Mouse (Mus musculus) stomach, embryonic 16.5 days (tissue): ENCODE data around the gene Atxn7l3. TPM values are rescaled to one million over a fixed set of nuclear protein-coding genes. Genes with fewer than 3 reads are reported as not detected.
A peak's percentile ranks its signal among the peaks of the same experiment; 100 is the strongest.

Experiments used
- ATAC-seq: fragments of 200-750 bp; cut with Nextera tagmentation; 2 replicates; pipeline ENCODE4 v1.8.0; 2017; ENCODE audit warnings: moderate number of reproducible peaks, moderate TSS enrichment; ENCODE audit not compliant: insufficient read depth, low FRiP score
- H3K27ac ChIP-seq: fragments of 300-500 bp; sonication (generic); 2 replicates; pipeline ENCODE4 v1.5.1; 2014; ENCODE audit warnings: low read length
- H3K27me3 ChIP-seq: fragments of 300-500 bp; sonication (generic); 2 replicates; pipeline ENCODE4 v1.6.1; 2014; ENCODE audit warnings: low read length, control low read depth, mixed read lengths; ENCODE audit not compliant: control insufficient read depth, insufficient read depth
- H3K36me3 ChIP-seq: fragments of 300-500 bp; sonication (generic); 2 replicates; pipeline ENCODE4 v1.6.1; 2014; ENCODE audit warnings: low read length; ENCODE audit not compliant: control insufficient read depth, insufficient read depth
- H3K4me1 ChIP-seq: fragments of 300-500 bp; sonication (generic); 2 replicates; pipeline ENCODE4 v1.6.1; 2014; ENCODE audit warnings: low read length, control low read depth, mixed read lengths; ENCODE audit not compliant: control insufficient read depth, insufficient read depth
- H3K4me2 ChIP-seq: fragments of 300-500 bp; sonication (generic); 2 replicates; pipeline ENCODE4 v1.6.1; 2014; ENCODE audit warnings: low read depth, low read length, mixed read lengths
- H3K4me3 ChIP-seq: fragments of 300-500 bp; sonication (generic); replicated peaks from 2 replicates; pipeline ENCODE4 v1.5.1; 2014; ENCODE audit warnings: mild to moderate bottlenecking, low read length
- H3K9ac ChIP-seq: fragments of 300-500 bp; sonication (generic); 2 replicates; pipeline ENCODE4 v1.6.1; 2014; ENCODE audit warnings: low read length
- H3K9me3 ChIP-seq: fragments of 300-500 bp; sonication (generic); replicated peaks from 2 replicates; pipeline ENCODE4 v1.6.1; 2016; ENCODE audit warnings: low read length, control low read depth; ENCODE audit not compliant: control insufficient read depth
- WGBS: fragments of 180-500 bp; shearing (Covaris S2); extraction: QIAGEN DNeasy Blood & Tissue Kit; methylation state at CpG from one replicate; pipeline ENCODE4 v1.1.7; 2014; 5-methylcytosine and 5-hydroxymethylcytosine counted together
- polyA plus RNA-seq: library from polyadenylated mRNA; unstranded; fragments of >200 nt; fragmentation: Nextera tagmentation; extraction: Ambion mirVana; gene quantifications from 2 replicates; pipeline ENCODE4 v1.2.1, GENCODE M21; 2015

Atxn7l3 gene
- polyA plus RNA-seq, 1 experiment from 2014 or later: 12.2 TPM

DNA sequence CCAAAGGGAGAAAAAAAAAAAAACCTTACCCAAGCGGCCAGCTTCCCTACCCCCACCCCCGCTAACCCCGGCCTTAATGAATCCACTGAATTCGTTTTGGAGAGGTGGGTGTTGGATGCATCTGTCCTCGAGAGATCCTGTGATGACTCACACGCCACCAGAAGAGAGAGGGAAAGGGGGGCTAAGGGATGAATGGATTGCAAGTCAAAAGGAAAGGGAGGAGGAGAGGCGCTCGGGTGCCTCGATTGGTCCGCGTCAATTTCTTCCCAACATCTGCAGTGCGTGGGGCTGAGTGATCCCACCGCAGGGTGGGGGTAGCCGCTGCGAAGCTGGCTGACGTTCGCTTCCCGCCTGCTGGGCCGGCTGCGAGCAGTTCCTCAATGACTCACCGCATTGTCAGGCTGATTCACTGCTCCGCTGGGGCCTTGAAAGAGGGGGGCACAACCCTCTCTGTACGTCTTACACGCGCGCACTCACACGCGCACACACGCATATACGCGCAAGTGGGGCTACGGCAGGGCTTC is 51.4 kb downstream of the Atxn7l3 start:
- Histone ChIP-seq H3K27ac (peak overlapping the region; percentile 92), H3K4me3 (peak overlapping the region; percentile 34), H3K9me3 (0 out of 2 replicates have a peak, but pooled peaks cover 3% of the 10 kb centered on the region), H3K4me2 (peak overlapping the region; percentile 83), H3K27me3 (no peaks in the 10 kb centered on the region), H3K36me3 (no peaks in the 10 kb centered on the region), H3K4me1 (peaks cover 27% of the 10 kb centered on the region), H3K9ac (peak overlapping the region; percentile 63)
- ATAC-seq: peak; percentile 90
- under 1% methylated on average over 32 of the region's 32 CpGs for WGBS

DNA sequence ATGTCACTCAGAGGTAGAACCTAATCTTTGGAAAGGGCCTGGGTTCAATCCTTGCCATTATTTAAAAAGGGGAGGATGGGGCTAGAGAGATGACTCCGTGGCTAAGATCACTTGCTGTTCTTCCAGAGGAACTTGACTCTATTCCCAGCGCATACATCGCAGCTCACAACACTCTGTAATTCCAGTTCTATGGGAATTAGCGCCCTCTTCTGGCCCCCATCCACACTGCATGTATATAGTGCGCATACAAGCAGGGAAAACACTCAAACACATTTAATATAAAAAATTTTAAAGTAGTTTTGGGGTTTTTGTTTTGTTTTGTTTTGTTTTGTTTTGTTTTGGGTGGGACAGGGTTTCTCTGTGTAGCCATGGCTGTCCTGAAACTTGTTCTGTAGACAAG is 54.6 kb downstream of the Atxn7l3 start:
- 56% methylated on average over 5 of the region's 5 CpGs for WGBS
- no peak for ATAC-seq

DNA sequence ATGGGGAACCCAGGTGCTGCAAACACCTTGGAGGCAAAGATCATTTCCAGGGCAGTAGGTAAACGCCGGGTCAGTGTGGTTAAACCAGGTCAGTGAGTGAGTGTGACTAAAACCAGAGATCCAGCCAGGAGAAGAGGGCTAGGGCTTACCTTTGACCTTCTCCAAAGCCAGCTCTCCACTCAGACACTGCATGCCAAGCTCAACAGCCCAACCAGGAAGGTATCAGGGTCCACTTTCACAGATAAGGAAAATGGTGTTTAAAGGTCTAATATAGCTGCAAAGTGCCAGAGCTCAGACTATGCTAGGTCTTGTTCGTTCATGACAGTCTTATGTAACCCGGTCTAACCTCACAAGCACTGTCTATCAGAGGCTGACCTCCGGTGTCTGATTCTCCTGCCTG is 55.2 kb downstream of the Atxn7l3 start:
- ATAC-seq: no peak
- H3K4me3 ChIP-seq: no peak overlapping the region
- no peaks in the 10 kb centered on the region for H3K27me3 ChIP-seq
- H3K4me2 ChIP-seq: no peak overlapping the region
- no peaks in the 10 kb centered on the region for H3K36me3 ChIP-seq
- H3K9ac ChIP-seq: no peak overlapping the region
- H3K4me1 ChIP-seq: peaks cover 20% of the 10 kb centered on the region
- 0 out of 2 replicates have a peak, but pooled peaks cover 3% of the 10 kb centered on the region for H3K9me3 ChIP-seq
- H3K27ac ChIP-seq: no peak overlapping the region
- 77% methylated on average over 5 of the region's 5 CpGs for WGBS

More for the DNA sequence above, 54.6 kb downstream of the Atxn7l3 start:
- Histone ChIP-seq H3K9ac (no peak overlapping the region), H3K4me1 (peaks cover 20% of the 10 kb centered on the region), H3K27ac (no peak overlapping the region), H3K9me3 (0 out of 2 replicates have a peak, but pooled peaks cover 3% of the 10 kb centered on the region), H3K27me3 (no peaks in the 10 kb centered on the region), H3K4me2 (no peak overlapping the region), H3K4me3 (no peak overlapping the region), H3K36me3 (no peaks in the 10 kb centered on the region)

DNA sequence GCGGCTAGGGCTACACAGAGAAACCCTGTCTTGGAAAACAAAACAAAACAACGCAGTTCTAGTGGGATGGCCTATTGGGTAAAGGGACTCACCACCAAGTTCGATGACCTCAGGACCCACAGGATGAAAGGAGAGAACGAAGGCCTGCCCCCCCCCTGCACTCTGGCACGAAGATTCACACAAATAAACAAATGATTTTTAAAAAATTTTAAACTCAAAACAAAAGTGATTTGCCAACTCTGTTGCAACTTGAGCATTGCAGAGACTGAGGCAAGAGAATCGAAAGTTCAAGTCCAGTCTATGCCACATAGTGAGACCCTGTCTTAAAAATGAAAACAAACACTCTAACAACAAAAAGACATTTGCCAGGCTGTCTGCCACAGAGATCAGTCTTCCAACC is 55.8 kb downstream of the Atxn7l3 start:
- Histone ChIP-seq H3K36me3 (no peaks in the 10 kb centered on the region), H3K27me3 (no peaks in the 10 kb centered on the region), H3K9me3 (0 out of 2 replicates have a peak, but pooled peaks cover 3% of the 10 kb centered on the region), H3K9ac (no peak overlapping the region), H3K4me2 (no peak overlapping the region), H3K4me3 (no peak overlapping the region), H3K4me1 (peaks cover 14% of the 10 kb centered on the region), H3K27ac (no peak overlapping the region)
- no peak for ATAC-seq
- 90% methylated on average over 6 of the region's 6 CpGs for WGBS

Other genes starting within 250 kb of the Atxn7l3 start
- 7.9 and 8.3 TPM in 2 replicates for gene Mpp2, start 208.1 kb downstream of the Atxn7l3 start, polyA plus RNA-seq
- 6.0 and 6.7 TPM in 2 replicates for gene Ppy, start 195.3 kb downstream of the Atxn7l3 start, polyA plus RNA-seq
- gene Pyy, start 188.8 kb downstream of the Atxn7l3 start, polyA plus RNA-seq: 40.5 and 56.0 TPM in 2 replicates
- gene Nags, start 151.1 kb downstream of the Atxn7l3 start, polyA plus RNA-seq: 3.2 and 4.2 TPM in 2 replicates
- 27.9 and 29.0 TPM in 2 replicates for gene Tmem101, start 140.2 kb downstream of the Atxn7l3 start, polyA plus RNA-seq
- 79.2 and 85.4 TPM in 2 replicates for gene Lsm12, start 111.3 kb downstream of the Atxn7l3 start, polyA plus RNA-seq
- gene G6pc3, start 107.0 kb downstream of the Atxn7l3 start, polyA plus RNA-seq: 28.0 and 28.7 TPM in 2 replicates
- 60.6 and 67.4 TPM in 2 replicates for gene Hdac5, start 66.5 kb downstream of the Atxn7l3 start, polyA plus RNA-seq
- gene BC030867, start 47.7 kb downstream of the Atxn7l3 start, polyA plus RNA-seq: 10.8 and 12.4 TPM in 2 replicates
- 0.12 TPM in 1 of 2 replicates, not detected in the other for gene Asb16, start 27.9 kb downstream of the Atxn7l3 start, polyA plus RNA-seq
- gene Tmub2, start 11.7 kb downstream of the Atxn7l3 start, polyA plus RNA-seq: 53.0 and 53.4 TPM in 2 replicates
- 70.5 and 71.4 TPM in 2 replicates for gene Ubtf, start 23.1 kb upstream of the Atxn7l3 start, polyA plus RNA-seq
- gene Slc4a1, start 69.6 kb upstream of the Atxn7l3 start, polyA plus RNA-seq: 38.9 and 47.2 TPM in 2 replicates
- 6.8 and 7.6 TPM in 2 replicates for gene Rundc3a, start 96.8 kb upstream of the Atxn7l3 start, polyA plus RNA-seq
- 239 and 243 TPM in 2 replicates for gene Slc25a39, start 111.3 kb upstream of the Atxn7l3 start, polyA plus RNA-seq
- 187 and 207 TPM in 2 replicates for gene Grn, start 133.7 kb upstream of the Atxn7l3 start, polyA plus RNA-seq
- 2.5 and 3.3 TPM in 2 replicates for gene Fam171a2, start 151.1 kb upstream of the Atxn7l3 start, polyA plus RNA-seq
- gene Itga2b, start 173.5 kb upstream of the Atxn7l3 start, polyA plus RNA-seq: 8.6 and 10.8 TPM in 2 replicates